Mouse (Mus musculus) heart, adult 8-10 months (tissue): ENCODE results near the gene Robo1. TPM values are rescaled to one million over a fixed set of nuclear protein-coding genes. Genes with fewer than 3 reads are reported as not detected.

Experiments used
- DNase-seq: peaks from one replicate; pipeline ENCODE4 v3.0.0; 2022; ENCODE audit warnings: low spot score
- total RNA-seq, 4 experiments: library from RNA; stranded (reverse); gene quantifications; 2 replicates each; pipeline ENCODE4 v1.2.4; 2022

Robo1 gene
- total RNA-seq, 4 experiments from 2014 or later, result 1.1 to 1.7 (median 1.2) TPM

GRCm38 (mm10) chr16:72678450-72678849 is 370.3 kb downstream of the Robo1 start:
- no peak for DNase-seq

DNA sequence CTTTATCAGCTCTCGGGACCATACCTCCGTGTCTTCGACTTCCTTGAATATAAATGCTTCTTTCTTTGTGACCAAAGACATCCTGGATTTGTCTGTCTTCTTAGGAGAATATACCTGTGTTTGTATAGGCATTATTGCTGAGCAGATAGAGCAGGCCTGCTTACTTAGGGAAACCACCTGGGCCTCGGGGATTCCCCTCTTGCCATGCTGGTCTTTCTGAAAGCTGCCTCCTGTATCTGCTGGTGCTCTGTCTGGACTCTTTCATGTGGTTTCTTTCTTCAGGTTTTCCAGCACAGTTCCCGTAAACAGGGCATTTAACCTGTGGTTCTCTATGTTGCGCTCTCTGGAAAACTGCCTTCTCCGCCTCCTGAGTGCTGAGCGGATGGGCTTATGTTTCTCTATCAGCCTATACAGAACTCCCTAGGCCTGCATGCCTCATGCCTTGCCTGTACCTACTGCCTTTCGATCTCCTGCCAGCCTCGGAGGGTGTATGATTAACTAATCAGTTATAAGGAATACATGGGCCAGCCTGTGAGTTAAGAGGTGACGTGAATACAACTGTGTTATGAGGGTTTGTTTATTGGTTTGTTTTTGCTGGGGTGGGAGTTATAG is 370.9 kb downstream of the Robo1 start:
- no peak for DNase-seq

- no peak for DNase-seq
Measured at GRCm38 (mm10) chr16:72685604-72686479, 377.7 kb downstream of the Robo1 start.

GRCm38 (mm10) chr16:72686480-72687053 is 378.5 kb downstream of the Robo1 start:
- DNase-seq, result no peak

DNA sequence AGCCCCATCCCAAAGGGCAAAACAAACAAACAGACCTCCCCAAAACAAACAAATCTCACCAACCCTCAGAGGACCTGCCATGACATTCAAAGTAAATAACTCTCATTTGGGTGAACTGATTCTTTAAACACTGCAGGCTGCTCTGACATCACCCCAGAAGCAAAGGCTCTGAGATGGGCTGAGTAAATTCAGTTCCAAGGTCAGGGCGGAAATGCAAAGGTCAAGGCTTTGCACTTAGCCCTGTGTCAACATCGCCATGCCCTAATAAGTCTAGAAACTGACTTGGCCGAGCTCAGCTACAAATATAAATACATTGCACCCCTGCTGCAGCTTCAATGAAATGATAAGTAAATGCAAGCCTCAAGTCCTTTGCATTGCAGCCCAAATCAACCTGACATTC is 379.5 kb downstream of the Robo1 start:
- DNase-seq, result no peak

GRCm38 (mm10) chr16:72688185-72688681 is 380.1 kb downstream of the Robo1 start:
- DNase-seq, result no peak

DNA sequence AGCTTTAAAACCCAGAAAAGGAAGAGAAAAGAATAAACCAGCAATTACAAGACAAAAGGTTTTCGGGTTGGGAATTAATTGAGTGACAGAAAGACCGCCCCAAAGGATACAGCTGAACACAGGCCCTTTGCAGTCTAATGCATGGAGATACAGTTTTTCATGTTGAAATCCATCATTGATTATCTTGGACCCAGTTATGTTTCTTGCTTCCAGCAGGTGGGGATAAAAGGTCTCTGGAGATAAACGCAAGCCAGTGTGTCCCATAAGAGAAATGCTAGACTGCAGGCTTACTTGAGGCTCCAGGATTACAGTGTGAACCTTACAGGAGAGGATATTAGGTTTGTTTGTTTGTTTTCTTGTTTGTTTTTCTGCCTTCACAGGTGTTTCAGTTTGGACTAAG is 383.8 kb downstream of the Robo1 start:
- DNase-seq, result no peak

GRCm38 (mm10) chr16:72693446-72694274 is 385.6 kb downstream of the Robo1 start:
- DNase-seq, result no peak

- no peak for DNase-seq
Measured at GRCm38 (mm10) chr16:72694787-72695186, 386.7 kb downstream of the Robo1 start.

DNA sequence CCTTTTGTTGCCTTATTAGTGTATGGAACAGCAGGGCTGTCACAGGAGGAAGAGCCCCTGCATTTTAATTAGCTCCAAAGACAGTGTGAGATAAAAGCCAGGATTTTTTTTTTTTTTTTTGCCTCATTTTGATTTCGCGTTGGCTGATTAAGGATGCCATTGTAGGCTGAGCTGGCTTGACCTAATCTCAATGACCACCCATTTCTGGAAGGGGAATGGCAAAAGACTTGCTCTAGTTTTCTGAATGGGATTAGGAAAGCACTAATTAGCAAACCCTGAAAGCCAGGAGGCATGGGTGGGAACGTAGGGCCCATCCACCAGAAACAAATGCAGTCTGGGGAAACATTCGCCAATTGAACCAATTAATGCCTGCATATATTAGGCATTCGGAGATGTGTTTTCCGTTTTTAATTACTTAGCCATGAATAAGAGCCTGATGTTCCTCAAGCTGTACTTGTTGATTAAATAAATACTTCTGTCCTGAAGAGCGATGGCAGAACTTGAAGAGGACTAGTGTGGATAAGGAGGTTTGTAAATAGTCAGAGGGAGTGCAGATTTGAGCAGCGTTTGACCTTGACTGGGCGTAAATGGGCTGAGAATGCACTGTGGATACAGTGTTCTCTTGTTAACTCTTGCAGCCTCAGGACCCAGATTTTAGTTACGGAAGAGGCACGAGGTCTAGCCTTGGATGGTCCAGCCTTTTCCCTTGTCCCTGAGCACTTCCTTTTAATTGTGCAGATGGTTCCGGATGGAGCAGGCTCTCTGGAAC is 391.3 kb downstream of the Robo1 start:
- DNase-seq, result no peak

- DNase-seq, result no peak
Measured at GRCm38 (mm10) chr16:72700297-72700696, 392.2 kb downstream of the Robo1 start.

DNA sequence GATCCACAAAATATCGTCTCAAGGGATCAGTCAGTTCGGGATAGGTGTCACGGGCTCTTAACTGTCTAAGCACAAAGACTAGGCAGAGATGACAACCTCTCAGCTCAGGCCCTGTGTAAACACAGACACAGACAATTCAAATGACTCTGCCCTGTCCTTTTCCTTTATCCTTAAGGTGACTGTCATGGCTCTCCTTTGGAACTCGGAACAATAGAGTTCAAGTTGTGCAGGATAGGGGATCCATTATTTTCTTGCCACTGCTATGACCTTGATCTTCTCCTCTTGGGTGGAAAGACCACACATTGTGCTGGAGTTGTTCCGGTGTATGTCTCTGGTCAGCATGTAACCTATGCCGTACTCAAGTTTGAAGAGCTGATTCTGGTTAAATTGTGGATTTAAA is 395.4 kb downstream of the Robo1 start:
- DNase-seq, result no peak

GRCm38 (mm10) chr16:72705851-72706250 is 397.7 kb downstream of the Robo1 start:
- no peak for DNase-seq

DNA sequence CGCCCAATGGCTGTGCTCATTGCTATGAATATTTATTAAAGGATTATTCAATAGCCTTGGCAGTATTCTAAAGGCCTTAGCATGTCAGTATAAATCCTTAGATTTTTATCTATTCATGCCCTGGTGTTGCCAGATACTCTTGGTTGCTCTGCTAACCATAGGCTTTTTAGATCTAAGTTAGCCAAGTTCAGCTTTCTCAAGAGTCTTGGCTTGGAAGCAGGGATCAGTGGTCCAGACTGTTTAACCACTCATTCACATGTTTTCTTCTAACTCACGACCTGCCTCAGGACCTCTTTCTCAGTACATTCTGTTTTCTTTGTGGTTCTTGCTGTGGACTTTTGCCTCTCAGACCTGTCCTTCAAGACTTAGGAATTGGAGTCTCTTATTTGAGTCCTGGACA is 400.4 kb downstream of the Robo1 start:
- no peak for DNase-seq

DNA sequence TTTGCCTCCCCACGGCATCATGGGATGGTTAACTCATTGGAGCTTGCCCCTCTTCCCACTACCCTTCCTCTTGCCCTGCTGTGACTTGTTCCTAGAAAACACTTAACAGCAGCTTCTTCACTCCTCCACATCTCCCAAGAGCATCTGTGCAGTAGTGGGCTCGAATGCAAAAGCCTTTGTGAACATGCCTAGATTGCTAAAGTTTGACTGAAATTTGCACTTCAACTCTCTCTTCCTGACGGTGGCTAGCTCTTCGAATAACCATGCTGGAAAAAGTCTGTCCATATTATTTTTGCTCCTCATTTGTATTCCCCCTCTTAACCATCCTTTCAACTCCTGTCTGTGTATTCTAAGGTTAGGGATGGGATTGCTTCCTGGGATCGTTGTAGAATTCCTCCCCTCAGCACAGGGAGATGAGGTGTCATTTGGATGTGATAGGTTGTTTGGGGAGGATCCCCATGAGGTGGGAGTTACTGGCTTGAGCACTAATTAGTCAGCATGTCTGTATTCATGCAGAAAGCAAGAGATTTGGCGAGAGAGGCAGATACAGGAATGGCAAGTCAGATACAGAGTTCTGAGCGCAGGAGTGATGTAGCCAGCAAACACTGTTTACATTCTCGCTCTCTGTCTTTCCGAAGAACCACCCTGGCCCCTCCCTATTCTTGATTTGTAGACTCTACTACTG is 409.2 kb downstream of the Robo1 start:
- DNase-seq, result no peak

GRCm38 (mm10) chr16:72719063-72719462 is 411.0 kb downstream of the Robo1 start:
- DNase-seq, result no peak

GRCm38 (mm10) chr16:72720979-72721378 is 412.9 kb downstream of the Robo1 start:
- no peak for DNase-seq

DNA sequence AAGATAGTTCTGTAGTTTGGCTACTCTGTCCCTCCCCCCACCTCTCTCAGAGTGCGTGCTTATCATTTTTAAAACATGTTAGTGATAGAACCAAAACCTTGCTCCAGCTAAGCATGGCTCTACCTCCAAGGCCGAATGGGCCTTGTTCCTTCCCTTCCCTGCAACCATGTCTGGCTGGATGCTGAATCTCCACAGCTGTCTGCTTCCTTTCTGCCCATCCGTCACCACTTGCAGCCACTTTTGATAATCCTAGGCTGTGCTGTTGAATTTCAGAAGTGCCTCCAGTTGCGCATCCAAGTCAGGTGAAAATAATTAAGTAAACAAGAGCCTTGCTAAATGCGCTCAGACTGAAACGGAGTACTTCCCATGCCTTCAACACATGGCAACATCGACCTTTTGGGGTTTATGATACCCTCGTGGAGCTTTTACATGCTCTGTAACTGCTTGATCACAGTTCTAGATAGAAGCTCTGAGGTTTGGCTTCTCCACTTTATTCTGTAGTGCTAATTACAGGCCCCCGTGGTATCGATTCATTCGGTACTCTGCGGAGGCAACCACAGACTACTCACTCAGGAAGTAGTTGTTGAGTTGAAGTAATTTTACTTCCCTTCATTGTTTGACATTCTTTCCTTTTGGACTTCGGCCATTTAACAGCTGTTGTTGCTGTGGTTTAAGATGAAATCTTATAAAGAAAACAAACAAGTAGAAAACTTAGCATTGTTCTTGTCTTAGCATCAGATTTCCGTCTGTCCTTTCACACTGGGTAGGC is 413.8 kb downstream of the Robo1 start:
- DNase-seq, result peak; percentile 3

DNA sequence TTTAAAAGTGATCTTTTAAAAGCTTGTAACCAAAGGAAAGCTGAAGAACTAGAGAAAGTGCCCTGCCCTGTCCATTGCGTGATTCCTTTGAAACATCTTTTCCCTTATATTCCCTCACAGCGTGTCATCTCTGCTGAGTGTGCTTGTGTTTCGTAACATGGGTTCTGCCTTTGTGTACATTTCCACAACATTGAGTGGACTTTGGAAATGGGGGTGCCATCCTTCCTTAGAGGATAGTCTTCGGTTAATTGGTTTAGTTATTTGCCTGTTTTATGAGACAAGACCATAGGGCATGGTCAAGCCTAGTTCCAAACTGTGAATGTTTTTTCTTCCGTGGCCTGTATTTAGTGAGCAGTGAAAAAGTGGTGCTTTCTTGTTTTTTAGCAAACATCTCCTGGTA is 426.1 kb downstream of the Robo1 start:
- no peak for DNase-seq

GRCm38 (mm10) chr16:72735175-72735574 is 427.1 kb downstream of the Robo1 start:
- DNase-seq, result no peak
